Mouse (Mus musculus) myocyte (in vitro differentiated cells): ENCODE data around the gene Surf6. TPM values are rescaled to one million over a fixed set of nuclear protein-coding genes. Genes with fewer than 3 reads are reported as not detected.
A peak's percentile ranks its signal among the peaks of the same experiment; 100 is the strongest.

Experiments
- H3K27me3 ChIP-seq: one replicate; pipeline ENCODE4 v1.6.1; 2011; ENCODE audit not compliant: control insufficient read depth, insufficient read depth, insufficient read length
- H3K36me3 ChIP-seq: one replicate; pipeline ENCODE4 v1.6.1; 2011; ENCODE audit not compliant: control insufficient read depth, insufficient read depth
- H3K4me2 ChIP-seq: one replicate; pipeline ENCODE4 v1.6.1; 2011; ENCODE audit warnings: low read depth, control low read depth
- H3K4me3 ChIP-seq: one replicate; pipeline ENCODE4 v1.5.1; 2011; ENCODE audit warnings: mild to moderate bottlenecking, control low read depth, moderate library complexity
- H3K79me2 ChIP-seq: one replicate; pipeline ENCODE4 v1.6.1; 2011; ENCODE audit not compliant: control insufficient read depth, insufficient read depth
- H3ac ChIP-seq: one replicate; pipeline ENCODE4 v1.6.1; 2011; ENCODE audit not compliant: control insufficient read depth, insufficient read length
- CEBPB ChIP-seq: IDR thresholded peaks from 2 replicates; pipeline ENCODE4 v1.6.1; 2011; ENCODE audit warnings: mild to moderate bottlenecking, moderate library complexity; ENCODE audit not compliant: poor library complexity, insufficient read depth, severe bottlenecking
- E2F4 ChIP-seq: IDR thresholded peaks from one replicate; pipeline ENCODE4 v1.6.1; 2011; ENCODE audit warnings: mild to moderate bottlenecking, control low read depth, moderate library complexity; ENCODE audit not compliant: insufficient read depth
- MAX ChIP-seq: IDR thresholded peaks from one replicate; pipeline ENCODE4 v1.6.1; 2011; ENCODE audit warnings: low read depth, mild to moderate bottlenecking, control low read depth
- MYOD1 ChIP-seq, 3 experiments: IDR thresholded peaks; one replicate each; pipeline ENCODE4 v1.6.1; 2011; ENCODE audit warnings: control low read depth in 2 of 3, low read depth in 2 of 3, mild to moderate bottlenecking in 2 of 3, moderate library complexity in 1 of 3; ENCODE audit not compliant: insufficient read length in 2 of 3, control insufficient read depth in 1 of 3
- MYOG ChIP-seq, 3 experiments: IDR thresholded peaks; one replicate each; pipeline ENCODE4 v1.6.1; 2011; ENCODE audit warnings: control low read depth in 2 of 3, low read depth in 2 of 3, mild to moderate bottlenecking in 2 of 3; ENCODE audit not compliant: insufficient read length in 2 of 3, control insufficient read depth in 1 of 3, insufficient read depth in 1 of 3
- POLR2A ChIP-seq: IDR thresholded peaks from one replicate; pipeline ENCODE4 v1.6.1; 2011; ENCODE audit warnings: low read depth, mild to moderate bottlenecking, control low read depth, moderate library complexity; ENCODE audit not compliant: insufficient read length
- POLR2AphosphoS2 ChIP-seq: IDR thresholded peaks from one replicate; pipeline ENCODE4 v1.6.1; 2011; ENCODE audit warnings: low read depth, control low read depth; ENCODE audit not compliant: insufficient read length
- REST ChIP-seq: IDR thresholded peaks from one replicate; pipeline ENCODE4 v1.6.1; 2011; ENCODE audit warnings: mild to moderate bottlenecking, control low read depth, moderate library complexity; ENCODE audit not compliant: insufficient read depth, insufficient read length
- SRF ChIP-seq: IDR thresholded peaks from one replicate; pipeline ENCODE4 v1.6.1; 2011; ENCODE audit warnings: low read depth; ENCODE audit not compliant: control insufficient read depth, insufficient read length
- TCF12 ChIP-seq: IDR thresholded peaks from one replicate; pipeline ENCODE4 v1.6.1; 2011; ENCODE audit warnings: mild to moderate bottlenecking, control low read depth; ENCODE audit not compliant: poor library complexity, insufficient read depth, severe bottlenecking
- TCF3 ChIP-seq: IDR thresholded peaks from one replicate; pipeline ENCODE4 v1.6.1; 2011; ENCODE audit warnings: low read depth, control low read depth; ENCODE audit not compliant: insufficient read length
- USF1 ChIP-seq: IDR thresholded peaks from one replicate; pipeline ENCODE4 v1.6.1; 2011; ENCODE audit warnings: low read depth, mild to moderate bottlenecking, control low read depth, moderate library complexity
- polyA plus RNA-seq: library from polyadenylated mRNA; unstranded; fragments of >200 nt; fragmentation: generic; extraction: Trizol; gene quantifications from one replicate; pipeline ENCODE4 v1.2.1, GENCODE M21; 2012; ENCODE audit warnings: missing spikeins

The Surf6 gene
- polyA plus RNA-seq, 1 experiment: 16.7 TPM

DNA sequence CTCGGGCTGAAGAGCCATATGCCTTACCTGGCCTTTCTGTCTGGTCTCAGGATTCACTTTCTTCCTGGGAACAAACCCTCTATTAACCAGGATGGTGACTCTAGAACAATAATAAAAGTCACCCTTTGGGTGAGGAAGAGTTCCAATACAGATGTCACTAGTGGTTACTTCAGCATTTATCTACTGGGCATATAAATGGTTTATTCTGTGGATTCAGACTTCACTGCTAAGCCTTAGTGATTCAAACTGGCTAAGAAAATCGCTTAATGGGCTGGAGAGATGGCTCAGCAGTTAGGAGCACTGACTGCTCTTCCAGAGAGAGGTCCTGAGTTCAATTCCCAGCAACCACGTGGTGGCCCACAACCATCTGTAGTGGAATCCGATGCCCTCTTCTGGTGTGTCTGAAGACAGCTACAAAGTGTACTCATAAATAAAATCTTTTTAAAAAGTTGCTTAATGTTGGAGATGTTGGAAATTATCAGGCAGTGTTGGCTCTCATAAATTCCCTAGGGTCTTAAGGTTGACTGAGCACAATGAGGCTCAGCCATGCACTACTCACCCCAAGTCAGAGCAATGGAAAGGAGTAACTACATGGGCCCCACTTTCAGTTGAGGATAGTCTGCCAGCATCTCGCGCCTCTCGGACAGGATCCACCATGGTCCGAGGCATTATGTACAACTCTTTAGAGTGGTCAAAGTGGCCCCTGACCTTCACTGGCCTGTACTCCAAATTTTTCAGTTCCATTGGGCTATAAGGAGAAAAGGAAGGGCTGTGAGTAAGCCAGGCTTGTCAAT, 11.7 kb upstream of the Surf6 start:
- TF ChIP-seq TCF3: no peak
- peak; percentile 35 for TF ChIP-seq USF1
- TF ChIP-seq MYOG (IDR thresholded peaks at IDR 0.05; ENCODE audit: control insufficient read depth in 1 of 3, insufficient read depth in 1 of 3, insufficient read length in 2 of 3, low read depth in 2 of 3): no peak
- TF ChIP-seq MYOD1 (IDR thresholded peaks at IDR 0.05; ENCODE audit: control insufficient read depth in 1 of 3, insufficient read length in 2 of 3, low read depth in 2 of 3): no peak
- no peak for TF ChIP-seq MAX
- no peak for TF ChIP-seq SRF
- TF ChIP-seq TCF12: no peak
- TF ChIP-seq CEBPB: no peak
- no peak for TF ChIP-seq REST
- no peak for TF ChIP-seq E2F4
- peak; percentile 39 for TF ChIP-seq POLR2A
- peak; percentile 87 for TF ChIP-seq POLR2AphosphoS2
- Histone ChIP-seq H3K36me3 (peaks cover 36% of the 10 kb centered on the region), H3K27me3 (no peaks in the 10 kb centered on the region), H3K4me3 (peak overlapping the region; percentile 91), H3K79me2 (peaks cover 62% of the 10 kb centered on the region), H3K4me2 (peak overlapping the region; percentile 89), H3ac (no peak overlapping the region)

- Histone ChIP-seq H3K4me3 (no peak overlapping the region), H3ac (no peak overlapping the region), H3K27me3 (no peaks in the 10 kb centered on the region), H3K4me2 (no peak overlapping the region), H3K79me2 (peaks cover 69% of the 10 kb centered on the region), H3K36me3 (peaks cover 29% of the 10 kb centered on the region)
- TF ChIP-seq USF1: no peak
- no peak for TF ChIP-seq REST
- TF ChIP-seq SRF: no peak
- peak; percentile 75 for TF ChIP-seq POLR2AphosphoS2
- no peak for TF ChIP-seq MYOD1 (IDR thresholded peaks at IDR 0.05; ENCODE audit: control insufficient read depth in 1 of 3, insufficient read length in 2 of 3, low read depth in 2 of 3)
- peak; percentile 32 for TF ChIP-seq POLR2A
- no peak for TF ChIP-seq CEBPB
Measured at GRCm38 (mm10) chr2:26913416-26914147, 10.9 kb upstream of the Surf6 start.

DNA sequence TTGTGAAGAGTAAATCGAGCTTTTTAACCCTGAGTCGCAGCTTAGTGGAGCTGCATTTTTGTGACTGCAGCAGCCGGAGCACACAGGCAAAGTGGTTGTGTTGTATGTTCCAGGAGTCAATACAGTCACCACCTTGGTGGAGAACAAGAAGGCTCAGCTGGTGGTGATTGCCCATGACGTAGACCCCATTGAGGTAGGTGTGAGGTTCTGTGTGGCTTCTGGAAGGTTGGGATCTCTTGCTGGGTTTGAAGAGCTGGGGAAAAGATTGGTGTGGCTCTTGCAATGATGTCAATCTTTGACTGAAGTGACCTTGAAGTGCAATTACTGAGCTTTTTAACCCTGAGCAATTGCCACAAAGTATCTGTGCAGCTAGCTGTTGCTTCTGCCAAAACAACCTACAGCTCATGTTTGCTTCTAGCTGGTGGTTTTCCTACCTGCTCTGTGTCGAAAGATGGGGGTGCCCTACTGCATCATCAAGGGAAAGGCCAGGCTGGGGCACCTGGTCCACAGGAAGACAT, 9.6 kb upstream of the Surf6 start:
- no peaks in the 10 kb centered on the region for H3K27me3 ChIP-seq
- peak overlapping the region; percentile 95 for H3K4me3 ChIP-seq
- H3ac ChIP-seq: peak overlapping the region; percentile 66
- peaks cover 26% of the 10 kb centered on the region for H3K36me3 ChIP-seq
- peak overlapping the region; percentile 80 for H3K4me2 ChIP-seq
- peaks cover 68% of the 10 kb centered on the region for H3K79me2 ChIP-seq
- TF ChIP-seq SRF (no peak), POLR2A (peak; percentile 5)

DNA sequence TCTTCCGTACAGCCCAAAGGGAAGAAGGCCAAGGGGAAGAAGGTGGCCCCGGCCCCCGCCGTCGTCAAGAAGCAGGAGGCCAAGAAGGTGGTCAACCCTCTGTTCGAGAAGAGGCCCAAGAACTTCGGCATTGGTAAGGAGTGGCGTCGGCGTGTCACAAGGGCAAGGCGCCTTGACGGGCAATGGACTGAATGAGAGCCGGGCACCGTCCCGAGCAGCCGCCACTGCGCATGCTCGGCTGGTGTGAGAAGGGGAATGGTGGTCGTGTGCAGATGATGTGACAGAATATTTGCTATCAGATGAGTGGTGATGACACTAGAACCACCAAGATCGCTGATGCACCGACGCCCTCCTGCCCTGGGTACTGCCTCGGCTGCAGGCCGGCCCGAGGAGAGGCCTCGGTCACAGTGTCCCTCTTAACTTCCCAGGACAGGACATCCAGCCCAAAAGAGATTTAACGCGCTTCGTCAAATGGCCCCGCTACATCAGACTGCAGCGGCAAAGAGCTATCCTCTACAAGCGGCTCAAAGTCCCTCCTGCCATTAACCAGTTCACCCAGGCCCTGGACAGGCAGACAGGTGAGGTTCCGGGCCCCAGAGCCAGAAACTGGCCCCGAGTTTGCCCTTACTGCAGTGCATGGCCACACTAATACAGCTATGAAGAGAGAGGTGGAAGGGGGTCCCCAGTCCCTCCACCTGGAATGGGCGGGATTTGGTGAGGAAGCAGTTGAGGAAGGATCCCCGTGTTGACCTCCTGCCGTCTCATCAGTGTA, 8.5 kb upstream of the Surf6 start:
- Histone ChIP-seq H3K27me3 (no peaks in the 10 kb centered on the region), H3K79me2 (peaks cover 61% of the 10 kb centered on the region), H3ac (peak overlapping the region; percentile 66), H3K36me3 (peaks cover 26% of the 10 kb centered on the region), H3K4me2 (peak overlapping the region; percentile 80), H3K4me3 (peak overlapping the region; percentile 95)
- peak; percentile 69 for TF ChIP-seq POLR2AphosphoS2
- TF ChIP-seq TCF3: no peak
